13 mouse cellular contexts compared by ENCODE assay signal in the genomic region with DNA sequence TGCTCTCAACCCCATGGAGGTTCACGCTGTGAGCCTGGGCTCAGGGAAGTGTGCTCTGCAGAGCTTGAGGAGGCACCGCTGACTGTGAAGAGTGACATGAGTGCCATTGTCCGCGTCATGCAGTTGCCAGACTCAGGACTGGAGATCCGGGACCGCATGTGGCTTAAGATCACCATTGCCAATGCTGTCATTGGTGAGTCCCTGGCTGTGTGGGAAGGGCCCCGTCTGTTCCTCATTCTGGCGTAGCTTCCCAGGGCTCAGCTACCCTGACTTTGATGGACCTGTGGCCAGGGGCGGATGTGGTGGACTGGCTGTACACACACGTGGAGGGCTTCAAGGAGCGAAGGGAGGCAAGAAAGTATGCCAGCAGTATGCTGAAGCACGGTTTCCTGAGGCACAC. TPM values are rescaled to one million over a fixed set of nuclear protein-coding genes. Genes with fewer than 3 reads are reported as not detected.
"Had no signal": no experiment of that assay in that cellular context is flagged by ENCODE, and none has a peak within 500 bp of the region (broad histone marks: within the 10 kb centered on the region; RNA-seq: fewer than 3 reads in every experiment).

No protein-coding gene starts in this region.

- H3K9me3 ChIP-seq: liver, embryonic 15.5 days; lung, embryonic 15.5 days had no signal

- H3K4me3 ChIP-seq: layer of hippocampus, adult 2 months; liver, embryonic 15.5 days; lung, embryonic 15.5 days had no signal

- H3K9ac ChIP-seq: liver, embryonic 15.5 days; lung, embryonic 15.5 days had no signal

- H3K4me1 ChIP-seq: lung, embryonic 15.5 days had no signal

- H3K4me2 ChIP-seq: liver, embryonic 11.5 days; lung, embryonic 15.5 days; midbrain, embryonic 11.5 days had no signal

- DNase-seq: layer of hippocampus, adult 9-11 months; lung, adult 18-20 months; lung, postnatal 10 days; midbrain, embryonic 14.5 days; thymus, adult 18-20 months had no signal

- H3K27me3 ChIP-seq: liver, embryonic 15.5 days; lung, embryonic 15.5 days had no signal

- H3K27ac ChIP-seq: kidney, postnatal 0 days; layer of hippocampus, adult 2 months; lung, embryonic 15.5 days had no signal

RNA-seq across cellular contexts. Expression of gene Mxra8, which starts 16.6 kb away (rescaled TPM):
- total RNA-seq: megakaryocyte progenitor cell, adult 5-6 weeks; megakaryocyte-erythroid progenitor cell, adult 5-6 weeks had no signal
